Mouse (Mus musculus): ENCODE results near the gene Smr3a. TPM values are rescaled to one million over a fixed set of nuclear protein-coding genes. Genes with fewer than 3 reads are reported as not detected.

The Smr3a gene
- not detected in 4 replicates for total RNA-seq (2023)

GRCm38 (mm10) chr5:88002249-88002648 is at the start of gene Smr3a:
Smr3a (plus strand) TSS chr5:88002549.

GRCm38 (mm10) chr5:87969201-87969600 is 33.1 kb upstream of the Smr3a start, which contains the start of the genes 2310003L06Rik and Gm28434:
2310003L06Rik (plus strand) TSS chr5:87969459.
Gm28434 (plus strand) TSS chr5:87969517.

GRCm38 (mm10) chr5:87979139-87979538 is 23.2 kb upstream of the Smr3a start, which contains the start of gene Cabs1:
Cabs1 (plus strand) TSS chr5:87979439.

Other genes with a start within 250 kb of the Smr3a start
- not detected in 4 replicates for gene Csn1s2a, start 228.0 kb upstream of the Smr3a start, total RNA-seq (2023)
- gene Csn1s2b, start 194.5 kb upstream of the Smr3a start, total RNA-seq (2023): not detected in 4 replicates
- gene Prr27, start 176.9 kb upstream of the Smr3a start, total RNA-seq (2023): not detected in 4 replicates
- not detected in 4 replicates for gene Odam, start 117.5 kb upstream of the Smr3a start, total RNA-seq (2023)
- gene Csn3, start 77.0 kb upstream of the Smr3a start, total RNA-seq (2023): not detected in 4 replicates
- not detected in 4 replicates for gene 2310003L06Rik, start 33.1 kb upstream of the Smr3a start, total RNA-seq (2023)
- not detected in 4 replicates for gene Gm28434, start 33.0 kb upstream of the Smr3a start, total RNA-seq (2023)
- not detected in 4 replicates for gene Cabs1, start 23.1 kb upstream of the Smr3a start, total RNA-seq (2023)
- gene Smr2, start 84.0 kb downstream of the Smr3a start, total RNA-seq (2023): not detected in 4 replicates
- gene Gm11116, start 109.0 kb downstream of the Smr3a start, total RNA-seq (2023): not detected in 4 replicates
- not detected in 4 replicates for gene Gm11115, start 151.6 kb downstream of the Smr3a start, total RNA-seq (2023)